Mouse (Mus musculus): ENCODE results near the gene Gtf2e1. TPM values are rescaled to one million over a fixed set of nuclear protein-coding genes. Genes with fewer than 3 reads are reported as not detected.
A peak's percentile ranks its signal among the peaks of the same experiment; 100 is the strongest.

Gtf2e1 gene
- polyA plus RNA-seq, 1 experiment, result 6.7 TPM

GRCm38 (mm10) chr16:37550981-37551380, 11.4 kb upstream of the Gtf2e1 start:
- DNase-seq, result no peak
- no peak overlapping the region for H3K27ac ChIP-seq (ENCODE audit: control insufficient read depth, insufficient read depth, low read length)
- 96% methylated on average over 2 of the region's 2 CpGs for WGBS
- no peak for TF ChIP-seq CTCF (IDR thresholded peaks at IDR 0.05; ENCODE audit: borderline replicate concordance, control insufficient read depth, extremely low read depth, insufficient read depth, low read length, poor library complexity)
- TF ChIP-seq POLR2A (IDR thresholded peaks at IDR 0.05; ENCODE audit: control insufficient read depth, extremely low read depth, insufficient read depth, low read length, poor library complexity), result no peak
- H3K4me1 ChIP-seq (replicated peaks; ENCODE audit: control insufficient read depth, insufficient read depth, low read length), result no peaks in the 10 kb centered on the region
- no peaks in the 10 kb centered on the region for H3K27me3 ChIP-seq (ENCODE audit: control insufficient read depth, insufficient read depth, low read length)
- H3K36me3 ChIP-seq (ENCODE audit: control insufficient read depth, insufficient read depth, low read length), result no peaks in the 10 kb centered on the region
- no peak overlapping the region for H3K4me3 ChIP-seq (ENCODE audit: control insufficient read depth, insufficient read depth, low read length)

GRCm38 (mm10) chr16:37550266-37550665, 10.7 kb upstream of the Gtf2e1 start:
- no peaks in the 10 kb centered on the region for H3K4me1 ChIP-seq (replicated peaks; ENCODE audit: control insufficient read depth, insufficient read depth, low read length)
- no peak for TF ChIP-seq POLR2A (IDR thresholded peaks at IDR 0.05; ENCODE audit: control insufficient read depth, extremely low read depth, insufficient read depth, low read length, poor library complexity)
- no peak for TF ChIP-seq CTCF (IDR thresholded peaks at IDR 0.05; ENCODE audit: borderline replicate concordance, control insufficient read depth, extremely low read depth, insufficient read depth, low read length, poor library complexity)
- no peak for DNase-seq
- H3K36me3 ChIP-seq (ENCODE audit: control insufficient read depth, insufficient read depth, low read length), result no peaks in the 10 kb centered on the region
- H3K27ac ChIP-seq (ENCODE audit: control insufficient read depth, insufficient read depth, low read length), result no peak overlapping the region
- H3K4me3 ChIP-seq (ENCODE audit: control insufficient read depth, insufficient read depth, low read length), result no peak overlapping the region
- no peaks in the 10 kb centered on the region for H3K27me3 ChIP-seq (ENCODE audit: control insufficient read depth, insufficient read depth, low read length)
- 97% methylated on average over 3 of the region's 3 CpGs for WGBS

- H3K4me1 ChIP-seq (replicated peaks; ENCODE audit: control insufficient read depth, insufficient read depth, low read length), result no peaks in the 10 kb centered on the region
- no peaks in the 10 kb centered on the region for H3K36me3 ChIP-seq (ENCODE audit: control insufficient read depth, insufficient read depth, low read length)
- DNase-seq, result no peak
- WGBS, result 96% methylated on average over 5 of the region's 5 CpGs
- H3K27ac ChIP-seq (ENCODE audit: control insufficient read depth, insufficient read depth, low read length), result no peak overlapping the region
- TF ChIP-seq POLR2A (IDR thresholded peaks at IDR 0.05; ENCODE audit: control insufficient read depth, extremely low read depth, insufficient read depth, low read length, poor library complexity) (no peak), CTCF (IDR thresholded peaks at IDR 0.05; ENCODE audit: borderline replicate concordance, control insufficient read depth, extremely low read depth, insufficient read depth, low read length, poor library complexity) (no peak)
- no peak overlapping the region for H3K4me3 ChIP-seq (ENCODE audit: control insufficient read depth, insufficient read depth, low read length)
- H3K27me3 ChIP-seq (ENCODE audit: control insufficient read depth, insufficient read depth, low read length), result no peaks in the 10 kb centered on the region
Measured at GRCm38 (mm10) chr16:37546312-37546711, 6.7 kb upstream of the Gtf2e1 start.

GRCm38 (mm10) chr16:37540776-37541175, 1.2 kb upstream of the Gtf2e1 start:
- no peak overlapping the region for H3K27ac ChIP-seq (ENCODE audit: control insufficient read depth, insufficient read depth, low read length)
- H3K4me1 ChIP-seq (replicated peaks; ENCODE audit: control insufficient read depth, insufficient read depth, low read length), result peaks cover 7% of the 10 kb centered on the region
- H3K27me3 ChIP-seq (ENCODE audit: control insufficient read depth, insufficient read depth, low read length), result no peaks in the 10 kb centered on the region
- no peak for DNase-seq
- no peak overlapping the region for H3K4me3 ChIP-seq (ENCODE audit: control insufficient read depth, insufficient read depth, low read length)
- no peaks in the 10 kb centered on the region; the same call in 1 of the 2 replicates for H3K36me3 ChIP-seq (ENCODE audit: control insufficient read depth, insufficient read depth, low read length)
- TF ChIP-seq CTCF (IDR thresholded peaks at IDR 0.05; ENCODE audit: borderline replicate concordance, control insufficient read depth, extremely low read depth, insufficient read depth, low read length, poor library complexity), result no peak
- no peak for TF ChIP-seq POLR2A (IDR thresholded peaks at IDR 0.05; ENCODE audit: control insufficient read depth, extremely low read depth, insufficient read depth, low read length, poor library complexity)
- 93% methylated on average over 6 of the region's 6 CpGs for WGBS

GRCm38 (mm10) chr16:37539240-37539610, 364 bp downstream of the Gtf2e1 start:
- WGBS, result under 1% methylated on average over 22 of the region's 22 CpGs
- H3K27me3 ChIP-seq (ENCODE audit: control insufficient read depth, insufficient read depth, low read length), result no peaks in the 10 kb centered on the region
- H3K36me3 ChIP-seq (ENCODE audit: control insufficient read depth, insufficient read depth, low read length), result peaks cover 3% of the 10 kb centered on the region; the same call in 1 of the 2 replicates
- H3K27ac ChIP-seq (ENCODE audit: control insufficient read depth, insufficient read depth, low read length), result no peak overlapping the region
- H3K4me3 ChIP-seq (ENCODE audit: control insufficient read depth, insufficient read depth, low read length), result peak overlapping the region; percentile 76
- peaks cover 7% of the 10 kb centered on the region for H3K4me1 ChIP-seq (replicated peaks; ENCODE audit: control insufficient read depth, insufficient read depth, low read length)
- DNase-seq, result no peak
- TF ChIP-seq POLR2A (IDR thresholded peaks at IDR 0.05; ENCODE audit: control insufficient read depth, extremely low read depth, insufficient read depth, low read length, poor library complexity) (no peak), CTCF (IDR thresholded peaks at IDR 0.05; ENCODE audit: borderline replicate concordance, control insufficient read depth, extremely low read depth, insufficient read depth, low read length, poor library complexity) (no peak)

- H3K27me3 ChIP-seq (ENCODE audit: control insufficient read depth, insufficient read depth, low read length), result no peaks in the 10 kb centered on the region
- H3K36me3 ChIP-seq (ENCODE audit: control insufficient read depth, insufficient read depth, low read length), result peaks cover 3% of the 10 kb centered on the region; the same call in 1 of the 2 replicates
- DNase-seq, result no peak
- H3K27ac ChIP-seq (ENCODE audit: control insufficient read depth, insufficient read depth, low read length), result no peak overlapping the region
- WGBS, result 80% methylated on average over 8 of the region's 8 CpGs
- TF ChIP-seq CTCF (IDR thresholded peaks at IDR 0.05; ENCODE audit: borderline replicate concordance, control insufficient read depth, extremely low read depth, insufficient read depth, low read length, poor library complexity), result no peak
- TF ChIP-seq POLR2A (IDR thresholded peaks at IDR 0.05; ENCODE audit: control insufficient read depth, extremely low read depth, insufficient read depth, low read length, poor library complexity), result no peak
- H3K4me3 ChIP-seq (ENCODE audit: control insufficient read depth, insufficient read depth, low read length), result no peak overlapping the region
- no peaks in the 10 kb centered on the region for H3K4me1 ChIP-seq (replicated peaks; ENCODE audit: control insufficient read depth, insufficient read depth, low read length)
Measured at GRCm38 (mm10) chr16:37533369-37534068, 6.1 kb downstream of the Gtf2e1 start.
